Mouse (Mus musculus) ES-E14 (cell line): ENCODE data around the gene Erg. TPM values are rescaled to one million over a fixed set of nuclear protein-coding genes. Genes with fewer than 3 reads are reported as not detected.

Experiments
- DNase-seq: peaks from one replicate; pipeline ENCODE4 v3.0.0-alpha.2; 2013; ENCODE audit warnings: low read depth, low spot score
- H3K27ac ChIP-seq: 2 replicates; pipeline ENCODE4 v1.5.1; 2012; ENCODE audit warnings: low read depth, mild to moderate bottlenecking, low read length, moderate library complexity, mixed read lengths; ENCODE audit not compliant: poor library complexity, insufficient read depth, severe bottlenecking
- H3K36me3 ChIP-seq: 2 replicates; pipeline ENCODE4 v1.6.1; 2012; ENCODE audit warnings: mild to moderate bottlenecking, low read length, moderate library complexity, mixed read lengths; ENCODE audit not compliant: control insufficient read depth, poor library complexity, insufficient read depth, severe bottlenecking
- H3K4me1 ChIP-seq, 2 experiments: fragments of 150-350 bp in 1 of 2; sonication (generic) in 1 of 2; 2 replicates each; pipeline ENCODE4 v1.6.1; 2012; ENCODE audit warnings: low read length in 2 of 2, mild to moderate bottlenecking in 1 of 2, mixed read lengths in 1 of 2; ENCODE audit not compliant: control insufficient read depth in 2 of 2, insufficient read depth in 2 of 2, poor library complexity in 1 of 2
- H3K4me3 ChIP-seq, 2 experiments: fragments of 150-350 bp in 1 of 2; sonication (generic) in 1 of 2; 2 replicates each; pipeline ENCODE4 v1.5.1; 2012; ENCODE audit warnings: low read length in 2 of 2, low read depth in 1 of 2, mild to moderate bottlenecking in 1 of 2, mixed read lengths in 1 of 2; ENCODE audit not compliant: insufficient read depth in 1 of 2, poor library complexity in 1 of 2, severe bottlenecking in 1 of 2
- H3K9ac ChIP-seq: 2 replicates; pipeline ENCODE4 v1.6.1; 2012; ENCODE audit warnings: low read depth, mild to moderate bottlenecking, low read length, mixed read lengths; ENCODE audit not compliant: poor library complexity, insufficient read depth, severe bottlenecking
- H3K9me3 ChIP-seq: fragments of 150-350 bp; sonication (generic); 2 replicates; pipeline ENCODE4 v1.6.1; 2012; ENCODE audit warnings: low read depth, mild to moderate bottlenecking, low read length; ENCODE audit not compliant: control insufficient read depth, insufficient read depth
- CHD2 ChIP-seq: IDR thresholded peaks from 2 replicates; pipeline ENCODE4 v1.6.1; 2014; ENCODE audit warnings: mild to moderate bottlenecking, low read depth, low read length, inconsistent platforms
- HCFC1 ChIP-seq: IDR thresholded peaks from 2 replicates; pipeline ENCODE4 v1.6.1; 2012; ENCODE audit warnings: low read length, inconsistent platforms, borderline replicate concordance; ENCODE audit not compliant: insufficient read depth
- MAFK ChIP-seq: IDR thresholded peaks from 2 replicates; pipeline ENCODE4 v1.6.1; 2014; ENCODE audit warnings: mild to moderate bottlenecking, low read depth, low read length, inconsistent platforms; ENCODE audit not compliant: insufficient read depth
- ZC3H11A ChIP-seq: IDR thresholded peaks from 2 replicates; pipeline ENCODE4 v1.6.1; 2012; ENCODE audit warnings: low read depth, mild to moderate bottlenecking, inconsistent platforms, low read length, borderline replicate concordance
- ZNF384 ChIP-seq: IDR thresholded peaks from 2 replicates; pipeline ENCODE4 v1.6.1; 2012; ENCODE audit warnings: low read depth, low read length, inconsistent platforms
- in situ Hi-C, 2 experiments: fragments of 600-800 bp; cut with MboI; formaldehyde crosslinking; loops; one replicate each; pipeline ENCODE4 v1.15.1; 2025; ENCODE audit warnings: low sequenced_read_pairs in 2 of 2, inconsistent platforms in 1 of 2; ENCODE audit not compliant: unreplicated experiment in 2 of 2
- total RNA-seq: library from RNA; depleted of rRNA; stranded (reverse); fragments of 300-350 nt; gene quantifications from 2 replicates; pipeline ENCODE4 v1.2.3, GENCODE M21; 2012

Erg gene
- total RNA-seq, 1 experiment: 0.18 TPM

DNA sequence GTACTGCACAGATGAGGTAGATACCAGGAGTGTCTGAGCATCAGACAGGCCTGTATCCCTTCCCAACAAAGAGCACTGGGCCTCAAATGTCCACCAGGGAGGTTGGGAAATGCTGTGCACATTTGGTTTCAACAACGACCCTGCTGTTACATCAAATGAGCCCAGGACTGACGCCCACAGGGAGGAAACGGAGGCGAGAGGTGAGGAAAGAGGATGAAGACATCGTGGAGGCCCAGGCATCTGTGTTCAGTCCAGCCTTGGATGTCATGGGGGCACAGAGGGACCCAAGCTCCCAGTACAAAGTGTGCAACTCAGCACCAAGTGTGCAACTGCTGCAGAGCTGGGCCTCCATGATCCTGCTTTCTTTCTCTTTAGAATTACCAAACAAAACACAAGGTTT is 236.6 kb downstream of the Erg start:
- in situ Hi-C loops: loop anchor here in 1 of 2 experiments (25.0 kb wide), 1 partner anchor 537 kb away; no protein-coding TSS in a partner anchor
- Histone ChIP-seq H3K27ac (no peak overlapping the region), H3K4me1 (no peaks in the 10 kb centered on the region), H3K9me3 (no peaks in the 10 kb centered on the region), H3K36me3 (no peaks in the 10 kb centered on the region), H3K4me3 (no peak overlapping the region), H3K9ac (no peak overlapping the region)
- TF ChIP-seq CHD2 (no peak), MAFK (no peak), HCFC1 (no peak), ZNF384 (no peak), ZC3H11A (no peak)
- DNase-seq: no peak

DNA sequence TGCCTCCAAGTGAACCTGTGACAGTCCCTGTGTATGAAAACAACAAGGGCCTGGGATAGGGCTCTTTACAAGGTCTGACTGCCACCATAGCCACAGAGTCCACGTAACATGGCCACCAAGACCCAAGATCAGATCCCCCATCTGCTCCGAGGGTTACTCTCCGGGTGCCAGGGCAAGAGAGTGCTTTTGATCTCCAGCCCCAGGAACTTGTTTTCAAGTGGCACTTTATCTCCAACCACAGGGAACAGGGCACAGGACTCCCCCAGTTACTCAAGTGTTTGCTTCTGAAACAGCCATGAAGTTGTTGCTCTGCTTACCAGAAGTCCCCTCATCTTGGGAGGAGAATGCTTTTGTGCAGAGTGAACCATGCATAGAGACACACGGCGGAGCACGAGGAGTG is 237.0 kb downstream of the Erg start:
- no peaks in the 10 kb centered on the region for H3K4me1 ChIP-seq
- H3K9ac ChIP-seq: no peak overlapping the region
- H3K9me3 ChIP-seq: no peaks in the 10 kb centered on the region
- no peaks in the 10 kb centered on the region for H3K36me3 ChIP-seq
- H3K4me3 ChIP-seq: no peak overlapping the region
- TF ChIP-seq HCFC1 (no peak), ZC3H11A (no peak), CHD2 (no peak), ZNF384 (no peak), MAFK (no peak)
- no peak for DNase-seq
- no peak overlapping the region for H3K27ac ChIP-seq
- in situ Hi-C loops: loop anchor here in 1 of 2 experiments (25.0 kb wide), 1 partner anchor 537 kb away; no protein-coding TSS in a partner anchor

DNA sequence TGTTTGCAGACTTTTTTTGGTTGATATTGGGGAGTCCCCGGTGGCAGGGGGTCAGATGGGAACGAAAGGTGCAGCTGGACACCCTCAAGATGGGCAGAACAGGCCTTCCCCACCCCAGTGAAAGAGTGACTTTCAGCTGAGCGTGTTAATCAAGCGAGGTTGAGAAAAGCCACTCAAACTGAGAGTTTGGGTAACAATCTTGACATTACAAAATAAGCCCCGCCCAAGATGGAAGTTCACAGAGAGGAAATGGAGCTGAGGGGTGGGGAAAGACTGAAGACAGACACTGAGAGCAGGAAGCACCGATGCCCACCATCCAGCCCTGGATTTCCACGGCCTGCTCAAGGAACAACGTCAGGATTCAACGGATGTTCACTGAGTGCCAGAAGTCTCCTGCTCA is 237.8 kb downstream of the Erg start:
- no peak overlapping the region for H3K27ac ChIP-seq
- no peak overlapping the region for H3K9ac ChIP-seq
- no peak for TF ChIP-seq CHD2
- TF ChIP-seq MAFK: no peak
- TF ChIP-seq ZC3H11A: no peak
- no peak for TF ChIP-seq ZNF384
- TF ChIP-seq HCFC1: no peak
- H3K9me3 ChIP-seq: no peaks in the 10 kb centered on the region
- no peak overlapping the region for H3K4me3 ChIP-seq
- no peaks in the 10 kb centered on the region for H3K36me3 ChIP-seq
- in situ Hi-C loops: loop anchor here in 1 of 2 experiments (25.0 kb wide), 1 partner anchor 536 kb away; no protein-coding TSS in a partner anchor
- no peak for DNase-seq
- no peaks in the 10 kb centered on the region for H3K4me1 ChIP-seq

DNA sequence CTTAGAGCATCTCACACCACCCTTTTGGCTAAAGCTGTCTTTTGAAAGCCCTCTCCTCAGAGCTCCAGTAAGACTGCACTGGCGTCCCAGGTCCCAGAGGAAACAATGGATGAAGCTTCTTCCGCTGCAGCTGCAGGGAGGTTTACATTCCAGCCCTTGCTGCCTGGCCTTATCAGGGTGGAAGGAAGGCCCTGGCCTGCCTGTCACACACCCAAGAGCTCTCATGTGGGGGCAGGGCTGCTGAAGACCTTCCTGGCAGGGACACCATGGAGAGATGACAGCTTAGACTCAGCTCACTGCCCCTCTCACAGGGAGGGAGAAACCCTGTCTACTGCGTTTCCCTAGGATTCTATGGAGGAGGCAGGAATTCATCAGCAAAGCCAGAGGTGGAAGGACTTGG is 239.2 kb downstream of the Erg start:
- no peak overlapping the region for H3K27ac ChIP-seq

DNA sequence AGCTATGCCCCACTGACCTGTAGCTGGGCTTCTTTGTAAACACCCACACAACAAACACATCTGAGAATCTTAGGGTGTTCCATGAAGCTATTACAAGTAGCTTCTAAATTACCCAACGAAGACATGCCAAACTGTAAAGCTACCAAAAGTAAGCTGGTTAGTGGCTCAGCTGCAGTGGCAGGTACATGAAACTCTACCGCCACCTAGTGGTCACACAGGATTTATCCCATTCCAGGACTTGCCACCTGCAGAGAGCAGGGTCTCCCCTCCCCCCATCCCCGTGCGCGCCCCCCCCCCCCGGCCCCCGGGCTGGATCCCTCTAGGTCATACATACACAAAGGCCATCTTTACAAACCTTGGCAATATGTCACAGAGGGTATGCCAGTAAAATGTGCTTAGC is 240.5 kb downstream of the Erg start:
- Histone ChIP-seq H3K27ac (no peak overlapping the region), H3K36me3 (no peaks in the 10 kb centered on the region), H3K4me3 (no peak overlapping the region), H3K9ac (no peak overlapping the region), H3K4me1 (no peaks in the 10 kb centered on the region), H3K9me3 (no peaks in the 10 kb centered on the region)
- TF ChIP-seq CHD2: no peak
- TF ChIP-seq ZNF384: no peak
- no peak for TF ChIP-seq MAFK
- TF ChIP-seq HCFC1: no peak
- TF ChIP-seq ZC3H11A: no peak
- in situ Hi-C loops: loop anchor here in 1 of 2 experiments (25.0 kb wide), 1 partner anchor 534 kb away; no protein-coding TSS in a partner anchor
- DNase-seq: peak; percentile 44

More for the DNA sequence above, 239.2 kb downstream of the Erg start:
- H3K4me3 ChIP-seq: no peak overlapping the region
- no peaks in the 10 kb centered on the region for H3K9me3 ChIP-seq
- no peak overlapping the region for H3K9ac ChIP-seq
- TF ChIP-seq CHD2: no peak
- no peak for TF ChIP-seq ZC3H11A
- no peak for TF ChIP-seq MAFK
- TF ChIP-seq ZNF384: no peak
- no peak for TF ChIP-seq HCFC1
- no peak for DNase-seq
- in situ Hi-C loops: loop anchor here in 1 of 2 experiments (25.0 kb wide), 1 partner anchor 535 kb away; no protein-coding TSS in a partner anchor
- H3K4me1 ChIP-seq: no peaks in the 10 kb centered on the region
- no peaks in the 10 kb centered on the region for H3K36me3 ChIP-seq
